Mouse (Mus musculus) embryonic facial prominence, embryonic 13.5 days (tissue): ENCODE measurements around the gene Samd10. TPM values are rescaled to one million over a fixed set of nuclear protein-coding genes. Genes with fewer than 3 reads are reported as not detected.

Experiments
- ATAC-seq: fragments of 200-750 bp; cut with Nextera tagmentation; 2 replicates; pipeline ENCODE4 v1.8.0; 2017; ENCODE audit warnings: low read depth; ENCODE audit not compliant: insufficient number of reproducible peaks, insufficient read depth, low FRiP score, low TSS enrichment
- H3K27ac ChIP-seq: fragments of 300-500 bp; sonication (generic); 2 replicates; pipeline ENCODE4 v1.5.1; 2015; ENCODE audit warnings: moderate library complexity, mild to moderate bottlenecking, inconsistent platforms
- H3K27me3 ChIP-seq: fragments of 300-500 bp; sonication (generic); 2 replicates; pipeline ENCODE4 v1.6.1; 2015; ENCODE audit warnings: mild to moderate bottlenecking, inconsistent platforms
- H3K36me3 ChIP-seq: fragments of 300-500 bp; sonication (generic); 2 replicates; pipeline ENCODE4 v1.6.1; 2015; ENCODE audit warnings: mild to moderate bottlenecking, inconsistent platforms
- H3K4me1 ChIP-seq: fragments of 300-500 bp; sonication (generic); 2 replicates; pipeline ENCODE4 v1.6.1; 2015; ENCODE audit warnings: inconsistent platforms
- H3K4me2 ChIP-seq: fragments of 300-500 bp; sonication (generic); 2 replicates; pipeline ENCODE4 v1.6.1; 2015; ENCODE audit warnings: moderate library complexity, mild to moderate bottlenecking, inconsistent platforms
- H3K4me3 ChIP-seq: fragments of 300-500 bp; sonication (generic); 2 replicates; pipeline ENCODE4 v1.5.1; 2015; ENCODE audit warnings: mild to moderate bottlenecking, inconsistent platforms
- H3K9ac ChIP-seq: fragments of 300-500 bp; sonication (generic); 2 replicates; pipeline ENCODE4 v1.6.1; 2015; ENCODE audit warnings: mild to moderate bottlenecking, inconsistent platforms
- H3K9me3 ChIP-seq: fragments of 300-500 bp; sonication (generic); 2 replicates; pipeline ENCODE4 v1.6.1; 2016; ENCODE audit warnings: inconsistent platforms
- WGBS: fragments of 180-500 bp; shearing (Covaris S2); methylation state at CpG from one replicate; pipeline ENCODE4 v1.1.7; 2015; ENCODE audit warnings: mixed read lengths; 5-methylcytosine and 5-hydroxymethylcytosine counted together
- polyA plus RNA-seq: library from polyadenylated mRNA; unstranded; fragments of >200 nt; fragmentation: Nextera tagmentation; extraction: Ambion mirVana; gene quantifications from 2 replicates; pipeline ENCODE4 v1.2.1, GENCODE M21; 2015

Samd10 gene
- polyA plus RNA-seq, 1 experiment from 2014 or later, result 10.4 TPM

- Histone ChIP-seq H3K36me3 (peaks cover 57% of the 10 kb centered on the region), H3K27ac (no peak overlapping the region), H3K27me3 (no peaks in the 10 kb centered on the region), H3K4me1 (peaks cover 18% of the 10 kb centered on the region), H3K4me2 (no peak overlapping the region), H3K9ac (no peak overlapping the region), H3K9me3 (no peaks in the 10 kb centered on the region), H3K4me3 (no peak overlapping the region)
- WGBS, result 95% methylated on average over 9 of the region's 9 CpGs
- ATAC-seq, result no peak
These were observed 9.3 kb downstream of the Samd10 start for GRCm38 (mm10) chr2:181589732-181590105.

- H3K9me3 ChIP-seq, result no peaks in the 10 kb centered on the region
- no peak overlapping the region for H3K27ac ChIP-seq
- H3K36me3 ChIP-seq, result peaks cover 63% of the 10 kb centered on the region
- no peaks in the 10 kb centered on the region for H3K27me3 ChIP-seq
- no peak for ATAC-seq
- H3K4me2 ChIP-seq, result no peak overlapping the region
- H3K9ac ChIP-seq, result 0 out of 2 replicates have a peak overlapping the region, but pooled peaks have one; percentile 6
- 95% methylated on average over 10 of the region's 10 CpGs for WGBS
- H3K4me1 ChIP-seq, result peaks cover 18% of the 10 kb centered on the region
- no peak overlapping the region for H3K4me3 ChIP-seq
These were observed 9.8 kb downstream of the Samd10 start for GRCm38 (mm10) chr2:181589011-181589731.

GRCm38 (mm10) chr2:181588229-181588780 lies 10.7 kb downstream of the Samd10 start:
- peak overlapping the region; percentile 33; the same call in 1 of the 2 replicates for H3K9ac ChIP-seq
- no peaks in the 10 kb centered on the region for H3K9me3 ChIP-seq
- no peaks in the 10 kb centered on the region for H3K27me3 ChIP-seq
- 85% methylated on average over 11 of the region's 11 CpGs for WGBS
- peaks cover 17% of the 10 kb centered on the region for H3K4me1 ChIP-seq
- no peak overlapping the region for H3K4me2 ChIP-seq
- peaks cover 71% of the 10 kb centered on the region for H3K36me3 ChIP-seq
- no peak overlapping the region for H3K4me3 ChIP-seq
- no peak for ATAC-seq
- no peak overlapping the region for H3K27ac ChIP-seq

- no peak for ATAC-seq
- H3K27ac ChIP-seq, result no peak overlapping the region
- no peak overlapping the region for H3K9ac ChIP-seq
- H3K9me3 ChIP-seq, result no peaks in the 10 kb centered on the region
- H3K36me3 ChIP-seq, result peaks cover 75% of the 10 kb centered on the region
- no peaks in the 10 kb centered on the region for H3K27me3 ChIP-seq
- peaks cover 12% of the 10 kb centered on the region for H3K4me1 ChIP-seq
- no peak overlapping the region for H3K4me2 ChIP-seq
- WGBS, result 82% methylated on average over 6 of the region's 6 CpGs
- no peak overlapping the region for H3K4me3 ChIP-seq
These were observed 11.2 kb downstream of the Samd10 start for GRCm38 (mm10) chr2:181587796-181588195.

- Histone ChIP-seq H3K4me2 (no peak overlapping the region), H3K4me1 (peaks cover 9% of the 10 kb centered on the region), H3K9ac (no peak overlapping the region), H3K4me3 (no peak overlapping the region), H3K27me3 (no peaks in the 10 kb centered on the region), H3K9me3 (no peaks in the 10 kb centered on the region), H3K27ac (no peak overlapping the region), H3K36me3 (peaks cover 76% of the 10 kb centered on the region)
- no peak for ATAC-seq
- 93% methylated on average over 3 of the region's 3 CpGs for WGBS
These were observed 12.9 kb downstream of the Samd10 start for GRCm38 (mm10) chr2:181586124-181586523.

- Histone ChIP-seq H3K9ac (no peak overlapping the region), H3K27ac (no peak overlapping the region), H3K4me2 (no peak overlapping the region), H3K4me3 (no peak overlapping the region), H3K4me1 (peaks cover 8% of the 10 kb centered on the region), H3K9me3 (no peaks in the 10 kb centered on the region), H3K27me3 (no peaks in the 10 kb centered on the region), H3K36me3 (peaks cover 76% of the 10 kb centered on the region)
- 91% methylated on average over 5 of the region's 5 CpGs for WGBS
- ATAC-seq, result no peak
These were observed 13.5 kb downstream of the Samd10 start for GRCm38 (mm10) chr2:181585506-181585905.

GRCm38 (mm10) chr2:181584411-181584942 lies 14.5 kb downstream of the Samd10 start, which contains the start of gene Uckl1:
Gene Uckl1 (minus strand): TSS chr2:181584892.
- H3K27ac ChIP-seq, result no peak within 1 kb of the TSS
- no peak for ATAC-seq

GRCm38 (mm10) chr2:181583460-181584257 lies 15.4 kb downstream of the Samd10 start:
- ATAC-seq, result no peak
- Histone ChIP-seq H3K4me3 (no peak overlapping the region), H3K4me2 (no peak overlapping the region), H3K27me3 (no peaks in the 10 kb centered on the region), H3K27ac (no peak overlapping the region), H3K4me1 (peaks cover 26% of the 10 kb centered on the region), H3K36me3 (peaks cover 58% of the 10 kb centered on the region), H3K9ac (no peak overlapping the region), H3K9me3 (no peaks in the 10 kb centered on the region)
- WGBS, result 88% methylated on average over 3 of the region's 3 CpGs

More at GRCm38 (mm10) chr2:181584411-181584942, 14.5 kb downstream of the Samd10 start, which contains the start of gene Uckl1:
- no peak within 1 kb of the TSS for H3K4me3 ChIP-seq
- H3K36me3 ChIP-seq, result peaks cover 66% of the 10 kb centered on the region
- H3K4me2 ChIP-seq, result no peak within 1 kb of the TSS
- H3K9me3 ChIP-seq, result no peaks in the 10 kb centered on the region
- peak within 1 kb of the TSS; percentile 17; the same call in 1 of the 2 replicates for H3K9ac ChIP-seq
- WGBS, result 93% methylated on average over 4 of the region's 4 CpGs
- H3K4me1 ChIP-seq, result peaks cover 18% of the 10 kb centered on the region
- H3K27me3 ChIP-seq, result no peaks in the 10 kb centered on the region

GRCm38 (mm10) chr2:181582939-181583338 lies 16.1 kb downstream of the Samd10 start:
- Histone ChIP-seq H3K4me3 (no peak overlapping the region), H3K36me3 (peaks cover 51% of the 10 kb centered on the region), H3K27me3 (no peaks in the 10 kb centered on the region), H3K9ac (no peak overlapping the region), H3K4me1 (peaks cover 26% of the 10 kb centered on the region), H3K27ac (0 out of 2 replicates have a peak overlapping the region, but pooled peaks have one; percentile 1), H3K9me3 (no peaks in the 10 kb centered on the region), H3K4me2 (no peak overlapping the region)
- no peak for ATAC-seq
- 83% methylated on average over 1 of the region's 1 CpGs for WGBS

- Histone ChIP-seq H3K9ac (no peak overlapping the region), H3K36me3 (peaks cover 46% of the 10 kb centered on the region), H3K27ac (0 out of 2 replicates have a peak overlapping the region, but pooled peaks have one; percentile 1), H3K9me3 (no peaks in the 10 kb centered on the region), H3K4me1 (peaks cover 26% of the 10 kb centered on the region), H3K4me3 (peak overlapping the region; percentile 77; the same call in 1 of the 2 replicates), H3K27me3 (no peaks in the 10 kb centered on the region), H3K4me2 (peak overlapping the region; percentile 91)
- 82% methylated on average over 2 of the region's 2 CpGs for WGBS
- ATAC-seq, result no peak
These were observed 16.7 kb downstream of the Samd10 start for GRCm38 (mm10) chr2:181582358-181582757.

GRCm38 (mm10) chr2:181581402-181582120 lies 17.5 kb downstream of the Samd10 start:
- Histone ChIP-seq H3K9me3 (no peaks in the 10 kb centered on the region), H3K4me2 (peak overlapping the region; percentile 91), H3K9ac (peak overlapping the region; percentile 91), H3K27ac (peak overlapping the region; percentile 93), H3K4me1 (peaks cover 26% of the 10 kb centered on the region), H3K27me3 (no peaks in the 10 kb centered on the region), H3K4me3 (peak overlapping the region; percentile 77), H3K36me3 (peaks cover 38% of the 10 kb centered on the region)
- peak; percentile 71 for ATAC-seq
- WGBS, result under 1% methylated on average over 49 of the region's 49 CpGs
